Mouse (Mus musculus) kidney, adult 8-10 months (tissue): ENCODE measurements around the gene Fubp3.

Experiments
- DNase-seq, 2 experiments: peaks; one replicate each; pipeline ENCODE4 v3.0.0; 2022

Fubp3 gene

GRCm38 (mm10) chr2:31633531-31633930 is 61.1 kb downstream of the Fubp3 start:
- no peak for DNase-seq

GRCm38 (mm10) chr2:31635281-31636137 is 63.1 kb downstream of the Fubp3 start:
- no peak for DNase-seq

GRCm38 (mm10) chr2:31636138-31636741 is 63.8 kb downstream of the Fubp3 start:
- DNase-seq = no peak

- DNase-seq = no peak
Observed at GRCm38 (mm10) chr2:31636742-31637141, 64.3 kb downstream of the Fubp3 start.

- no peak for DNase-seq
Observed at GRCm38 (mm10) chr2:31637311-31637710, 64.9 kb downstream of the Fubp3 start.

- DNase-seq = peak; percentile 28 to 55
Observed at GRCm38 (mm10) chr2:31637807-31638206, 65.4 kb downstream of the Fubp3 start.

GRCm38 (mm10) chr2:31638581-31639465 is 66.4 kb downstream of the Fubp3 start:
- DNase-seq = no peak

- DNase-seq = no peak
Observed at GRCm38 (mm10) chr2:31639466-31639760, 67.0 kb downstream of the Fubp3 start.

- DNase-seq = no peak
Observed at GRCm38 (mm10) chr2:31639901-31640608, 67.6 kb downstream of the Fubp3 start, which contains the start of gene Prdm12. Gene Prdm12 (plus strand): TSS chr2:31640037.

- DNase-seq = no peak
Observed at GRCm38 (mm10) chr2:31640609-31641507, 68.4 kb downstream of the Fubp3 start.

- no peak for DNase-seq
Observed at GRCm38 (mm10) chr2:31641508-31641830, 69.0 kb downstream of the Fubp3 start.

GRCm38 (mm10) chr2:31641929-31642328 is 69.5 kb downstream of the Fubp3 start:
- DNase-seq = no peak

- no peak for DNase-seq
Observed at GRCm38 (mm10) chr2:31653971-31654853, 81.8 kb downstream of the Fubp3 start.

GRCm38 (mm10) chr2:31654854-31655559 is 82.6 kb downstream of the Fubp3 start:
- peak in 1 of 2 experiments; percentile 53 for DNase-seq

GRCm38 (mm10) chr2:31656374-31656773 is 83.9 kb downstream of the Fubp3 start:
- no peak for DNase-seq

GRCm38 (mm10) chr2:31662939-31663803 is 90.7 kb downstream of the Fubp3 start:
- DNase-seq = peak in 1 of 2 experiments; percentile 55

- DNase-seq = peak in 1 of 2 experiments; percentile 45
Observed at GRCm38 (mm10) chr2:31663804-31664180, 91.3 kb downstream of the Fubp3 start.
